Mouse (Mus musculus): Measurements from ENCODE around the gene Usp4. TPM values are rescaled to one million over a fixed set of nuclear protein-coding genes. Genes with fewer than 3 reads are reported as not detected.
A peak's percentile ranks its signal among the peaks of the same experiment; 100 is the strongest.

Gene Usp4
- polyA plus RNA-seq, 1 experiment from 2014 or later, result 128 TPM

GRCm38 (mm10) chr9:108431431-108432067 lies 83.9 kb downstream of the Usp4 start:
- H3K36me3 ChIP-seq (replicated peaks; ENCODE audit: control insufficient read depth, insufficient read depth, low read depth, low read length), result no peaks in the 10 kb centered on the region
- 0 out of 2 replicates have a peak overlapping the region, but pooled peaks have one; percentile 8 for H3K4me3 ChIP-seq (ENCODE audit: low read depth, low read length)
- no peaks in the 10 kb centered on the region for H3K27me3 ChIP-seq (ENCODE audit: control insufficient read depth, insufficient read depth, low read length)
- WGBS, result 51% methylated on average over 32 of the region's 32 CpGs
- ATAC-seq (replicated peaks; ENCODE audit: insufficient number of reproducible peaks, low FRiP score, low TSS enrichment, low read depth), result no peak
- H3K4me2 ChIP-seq (ENCODE audit: low read depth, low read length), result peak overlapping the region; percentile 32
- peak; percentile 53 for DNase-seq (ENCODE audit: low spot score)
- no peak overlapping the region for H3K9ac ChIP-seq (replicated peaks; ENCODE audit: low read length)
- no peaks in the 10 kb centered on the region for H3K4me1 ChIP-seq (ENCODE audit: control insufficient read depth, insufficient read depth, low read length)
- no peak overlapping the region for H3K27ac ChIP-seq (replicated peaks; ENCODE audit: low read depth, low read length)
- no peaks in the 10 kb centered on the region for H3K9me3 ChIP-seq (replicated peaks; ENCODE audit: control insufficient read depth, low read length)

- no peaks in the 10 kb centered on the region for H3K27me3 ChIP-seq (ENCODE audit: control insufficient read depth, insufficient read depth, low read length)
- H3K9ac ChIP-seq (replicated peaks; ENCODE audit: low read length), result no peak within 1 kb of the TSS
- H3K4me3 ChIP-seq (ENCODE audit: low read depth, low read length), result no peak within 1 kb of the TSS
- H3K27ac ChIP-seq (replicated peaks; ENCODE audit: low read depth, low read length), result no peak within 1 kb of the TSS
- DNase-seq (ENCODE audit: low spot score) (no peak), ATAC-seq (replicated peaks; ENCODE audit: insufficient number of reproducible peaks, low FRiP score, low TSS enrichment, low read depth) (no peak)
- H3K36me3 ChIP-seq (replicated peaks; ENCODE audit: control insufficient read depth, insufficient read depth, low read depth, low read length), result no peaks in the 10 kb centered on the region
- no peak within 1 kb of the TSS for H3K4me2 ChIP-seq (ENCODE audit: low read depth, low read length)
- H3K4me1 ChIP-seq (ENCODE audit: control insufficient read depth, insufficient read depth, low read length), result no peaks in the 10 kb centered on the region
- no peaks in the 10 kb centered on the region for H3K9me3 ChIP-seq (replicated peaks; ENCODE audit: control insufficient read depth, low read length)
- WGBS, result 66% methylated on average over 3 of the region's 3 CpGs
Measured at GRCm38 (mm10) chr9:108436182-108436581, 88.5 kb downstream of the Usp4 start, which contains the start of gene BC048562. Gene BC048562 (plus strand): TSS chr9:108436482.

- Histone ChIP-seq H3K4me1 (ENCODE audit: control insufficient read depth, insufficient read depth, low read length) (no peaks in the 10 kb centered on the region), H3K27me3 (ENCODE audit: control insufficient read depth, insufficient read depth, low read length) (no peaks in the 10 kb centered on the region), H3K9me3 (replicated peaks; ENCODE audit: control insufficient read depth, low read length) (no peaks in the 10 kb centered on the region), H3K4me3 (ENCODE audit: low read depth, low read length) (no peak overlapping the region), H3K27ac (replicated peaks; ENCODE audit: low read depth, low read length) (no peak overlapping the region), H3K36me3 (replicated peaks; ENCODE audit: control insufficient read depth, insufficient read depth, low read depth, low read length) (no peaks in the 10 kb centered on the region), H3K4me2 (ENCODE audit: low read depth, low read length) (no peak overlapping the region), H3K9ac (replicated peaks; ENCODE audit: low read length) (no peak overlapping the region)
- no peak for ATAC-seq (replicated peaks; ENCODE audit: insufficient number of reproducible peaks, low FRiP score, low TSS enrichment, low read depth)
- 82% methylated on average over 6 of the region's 6 CpGs for WGBS
- no peak for DNase-seq (ENCODE audit: low spot score)
Measured at GRCm38 (mm10) chr9:108439176-108439575, 91.5 kb downstream of the Usp4 start.

- H3K27ac ChIP-seq (replicated peaks; ENCODE audit: low read depth, low read length), result no peak overlapping the region
- no peak overlapping the region for H3K9ac ChIP-seq (replicated peaks; ENCODE audit: low read length)
- DNase-seq (ENCODE audit: low spot score) (no peak), ATAC-seq (replicated peaks; ENCODE audit: insufficient number of reproducible peaks, low FRiP score, low TSS enrichment, low read depth) (no peak)
- no peaks in the 10 kb centered on the region for H3K9me3 ChIP-seq (replicated peaks; ENCODE audit: control insufficient read depth, low read length)
- WGBS, result 79% methylated on average over 5 of the region's 5 CpGs
- no peaks in the 10 kb centered on the region for H3K4me1 ChIP-seq (ENCODE audit: control insufficient read depth, insufficient read depth, low read length)
- H3K4me3 ChIP-seq (ENCODE audit: low read depth, low read length), result no peak overlapping the region
- H3K36me3 ChIP-seq (replicated peaks; ENCODE audit: control insufficient read depth, insufficient read depth, low read depth, low read length), result no peaks in the 10 kb centered on the region
- H3K4me2 ChIP-seq (ENCODE audit: low read depth, low read length), result no peak overlapping the region
- H3K27me3 ChIP-seq (ENCODE audit: control insufficient read depth, insufficient read depth, low read length), result no peaks in the 10 kb centered on the region
Measured at GRCm38 (mm10) chr9:108440485-108440884, 92.8 kb downstream of the Usp4 start.

- H3K4me1 ChIP-seq (ENCODE audit: control insufficient read depth, insufficient read depth, low read length), result no peaks in the 10 kb centered on the region
- H3K36me3 ChIP-seq (replicated peaks; ENCODE audit: control insufficient read depth, insufficient read depth, low read depth, low read length), result no peaks in the 10 kb centered on the region
- no peak overlapping the region for H3K4me2 ChIP-seq (ENCODE audit: low read depth, low read length)
- H3K4me3 ChIP-seq (ENCODE audit: low read depth, low read length), result no peak overlapping the region
- H3K9me3 ChIP-seq (replicated peaks; ENCODE audit: control insufficient read depth, low read length), result no peaks in the 10 kb centered on the region
- 89% methylated on average over 11 of the region's 11 CpGs for WGBS
- no peak overlapping the region for H3K9ac ChIP-seq (replicated peaks; ENCODE audit: low read length)
- no peaks in the 10 kb centered on the region for H3K27me3 ChIP-seq (ENCODE audit: control insufficient read depth, insufficient read depth, low read length)
- H3K27ac ChIP-seq (replicated peaks; ENCODE audit: low read depth, low read length), result no peak overlapping the region
- ATAC-seq (replicated peaks; ENCODE audit: insufficient number of reproducible peaks, low FRiP score, low TSS enrichment, low read depth) (no peak), DNase-seq (ENCODE audit: low spot score) (no peak)
Measured at GRCm38 (mm10) chr9:108441236-108441919, 93.7 kb downstream of the Usp4 start.

Other genes with a start within 250 kb of the Usp4 start
- gene Bsn, start 157.5 kb upstream of the Usp4 start, polyA plus RNA-seq (2014; fragmentation: Nextera tagmentation; extraction: Ambion mirVana), result 0.97 and 1.1 TPM in 2 replicates
- gene Dag1, start 83.9 kb upstream of the Usp4 start, polyA plus RNA-seq (2014; fragmentation: Nextera tagmentation; extraction: Ambion mirVana), result 44.5 and 49.8 TPM in 2 replicates
- 48.4 TPM in 2 replicates for gene Nicn1, start 57.4 kb upstream of the Usp4 start, polyA plus RNA-seq (2014; fragmentation: Nextera tagmentation; extraction: Ambion mirVana)
- gene Amt, start 51.0 kb upstream of the Usp4 start, polyA plus RNA-seq (2014; fragmentation: Nextera tagmentation; extraction: Ambion mirVana), result 14.6 and 16.4 TPM in 2 replicates
- 282 and 303 TPM in 2 replicates for gene Rhoa, start 41.7 kb upstream of the Usp4 start, polyA plus RNA-seq (2014; fragmentation: Nextera tagmentation; extraction: Ambion mirVana)
- 20.6 and 25.4 TPM in 2 replicates for gene Tcta, start 41.7 kb upstream of the Usp4 start, polyA plus RNA-seq (2014; fragmentation: Nextera tagmentation; extraction: Ambion mirVana)
- 888 and 899 TPM in 2 replicates for gene Gpx1, start 8.9 kb upstream of the Usp4 start, polyA plus RNA-seq (2014; fragmentation: Nextera tagmentation; extraction: Ambion mirVana)
- 0.59 and 0.76 TPM in 2 replicates for gene 1700102P08Rik, start 45.0 kb downstream of the Usp4 start, polyA plus RNA-seq (2014; fragmentation: Nextera tagmentation; extraction: Ambion mirVana)
- gene Ccdc36, start 80.6 kb downstream of the Usp4 start, polyA plus RNA-seq (2014; fragmentation: Nextera tagmentation; extraction: Ambion mirVana), result 1.5 and 1.7 TPM in 2 replicates
- not detected in 2 replicates for gene BC048562, start 88.6 kb downstream of the Usp4 start, polyA plus RNA-seq (2014; fragmentation: Nextera tagmentation; extraction: Ambion mirVana)
- 49.1 and 63.2 TPM in 2 replicates for gene Ccdc71, start 112.7 kb downstream of the Usp4 start, polyA plus RNA-seq (2014; fragmentation: Nextera tagmentation; extraction: Ambion mirVana)
- gene Klhdc8b, start 113.7 kb downstream of the Usp4 start, polyA plus RNA-seq (2014; fragmentation: Nextera tagmentation; extraction: Ambion mirVana), result 19.0 and 22.4 TPM in 2 replicates
- 15.3 and 15.4 TPM in 2 replicates for gene Lamb2, start 131.9 kb downstream of the Usp4 start, polyA plus RNA-seq (2014; fragmentation: Nextera tagmentation; extraction: Ambion mirVana)
- 52.5 and 59.2 TPM in 2 replicates for gene Usp19, start 142.7 kb downstream of the Usp4 start, polyA plus RNA-seq (2014; fragmentation: Nextera tagmentation; extraction: Ambion mirVana)
- 130 and 138 TPM in 2 replicates for gene Qars, start 159.9 kb downstream of the Usp4 start, polyA plus RNA-seq (2014; fragmentation: Nextera tagmentation; extraction: Ambion mirVana)
- 165 and 168 TPM in 2 replicates for gene Qrich1, start 169.0 kb downstream of the Usp4 start, polyA plus RNA-seq (2014; fragmentation: Nextera tagmentation; extraction: Ambion mirVana)
- 242 and 248 TPM in 2 replicates for gene Impdh2, start 212.4 kb downstream of the Usp4 start, polyA plus RNA-seq (2014; fragmentation: Nextera tagmentation; extraction: Ambion mirVana)
- 48.4 and 49.0 TPM in 2 replicates for gene Ndufaf3, start 219.6 kb downstream of the Usp4 start, polyA plus RNA-seq (2014; fragmentation: Nextera tagmentation; extraction: Ambion mirVana)
- gene Dalrd3, start 222.0 kb downstream of the Usp4 start, polyA plus RNA-seq (2014; fragmentation: Nextera tagmentation; extraction: Ambion mirVana), result 167 and 185 TPM in 2 replicates
- gene Wdr6, start 230.9 kb downstream of the Usp4 start, polyA plus RNA-seq (2014; fragmentation: Nextera tagmentation; extraction: Ambion mirVana), result 118 and 130 TPM in 2 replicates
- gene P4htm, start 249.8 kb downstream of the Usp4 start, polyA plus RNA-seq (2014; fragmentation: Nextera tagmentation; extraction: Ambion mirVana), result 6.4 and 8.1 TPM in 2 replicates